Mouse (Mus musculus): ENCODE results near the gene Dnah9.

- TF ChIP-seq CTCF (IDR thresholded peaks at IDR 0.05; ENCODE audit: low read depth, low read length) (no peak), POLR2A (IDR thresholded peaks at IDR 0.05; ENCODE audit: borderline replicate concordance, low read depth, low read length) (no peak)
Measured at GRCm38 (mm10) chr11:66049146-66049545, 119.2 kb downstream of the Dnah9 start.

Data from bone marrow macrophage, adult 2 months (primary cell).